12 mouse cellular contexts compared by ENCODE assay signal in the genomic region with DNA sequence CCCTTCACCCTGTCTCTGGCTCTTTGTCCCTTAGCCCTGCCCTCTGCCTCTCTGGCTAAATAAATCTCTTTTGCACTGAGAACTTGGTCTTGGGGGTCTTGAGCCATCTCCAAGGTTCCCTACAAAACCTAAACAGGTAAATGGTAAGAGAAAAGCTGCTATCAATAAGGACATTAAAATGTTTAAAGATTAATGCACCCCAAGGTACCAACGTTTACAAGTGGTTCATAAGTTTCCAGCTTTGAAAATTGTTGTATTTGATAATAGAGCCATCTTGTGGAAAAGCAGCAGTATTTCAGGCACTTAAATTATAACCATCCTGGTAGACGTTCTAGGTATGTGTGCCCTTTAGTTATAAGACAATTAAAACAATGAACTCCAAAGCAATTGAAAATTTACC. TPM values are rescaled to one million over a fixed set of nuclear protein-coding genes. Genes with fewer than 3 reads are reported as not detected.
DNase-seq lines count a peak whose midpoint lies in the region; ATAC-seq and TF ChIP-seq lines count a peak whose summit lies in the region.
"Had no signal": no experiment of that assay in that cellular context is flagged by ENCODE, and none has a peak within 500 bp of the region (broad histone marks: within the 10 kb centered on the region; RNA-seq: fewer than 3 reads in every experiment).

No protein-coding gene starts in this region.

- H3K36me3 ChIP-seq in forebrain, embryonic 14.5 days (ENCODE audit: control insufficient read depth, insufficient read depth, low read length): no peaks in the 10 kb centered on the region
- H3K36me3 ChIP-seq in forebrain, embryonic 11.5 days (ENCODE audit: control insufficient read depth, insufficient read depth, low read length): no peaks in the 10 kb centered on the region
- H3K36me3 ChIP-seq in limb, embryonic 14.5 days (ENCODE audit: control insufficient read depth, insufficient read depth, low read length): no peaks in the 10 kb centered on the region
- no peaks in the 10 kb centered on the region for H3K36me3 ChIP-seq in limb, embryonic 10.5 days
- no peaks in the 10 kb centered on the region for H3K36me3 ChIP-seq in liver, embryonic 14.5 days (replicated peaks; ENCODE audit: control insufficient read depth, insufficient read depth, low read depth)
- H3K36me3 ChIP-seq: midbrain, embryonic 10.5 days had no signal

- TF ChIP-seq POLR2A in limb, embryonic 14.5 days (IDR thresholded peaks at IDR 0.05; ENCODE audit: borderline replicate concordance, extremely low read depth, insufficient read depth, insufficient read length): no peak

- TF ChIP-seq EP300 in liver, embryonic 14.5 days (IDR thresholded peaks at IDR 0.05; ENCODE audit: low read depth): no peak

- peak; percentile 74 for DNase-seq in forebrain, embryonic 14.5 days (ENCODE audit: low spot score)
- no peak for DNase-seq in forebrain, embryonic 11.5 days (ENCODE audit: low spot score)
- DNase-seq in limb, embryonic 14.5 days (ENCODE audit: low spot score): peak; percentile 57
- no peak for DNase-seq in limb, embryonic 10.5 days (ENCODE audit: low spot score)
- peak; percentile 14 for DNase-seq in MEL-GATA-1-ER (ENCODE audit: extremely low read depth, low read depth)
- DNase-seq in liver, embryonic 14.5 days (ENCODE audit: low read depth in 3 of 3, low spot score in 3 of 3): no peak
- DNase-seq in urinary bladder, postnatal 36 days (ENCODE audit: low spot score in 2 of 2): no peak
- no peak for DNase-seq in urinary bladder, postnatal 25 days (ENCODE audit: low spot score)
- DNase-seq: layer of hippocampus, postnatal 36 days; right cerebral cortex, postnatal 4 days had no signal

- H3K9ac ChIP-seq in forebrain, embryonic 14.5 days (ENCODE audit: low read length): no peak overlapping the region
- no peak overlapping the region for H3K9ac ChIP-seq in forebrain, embryonic 11.5 days (ENCODE audit: low read length)
- no peak overlapping the region for H3K9ac ChIP-seq in limb, embryonic 14.5 days (ENCODE audit: low read depth, low read length, severe bottlenecking)
- no peak overlapping the region for H3K9ac ChIP-seq in liver, embryonic 14.5 days (replicated peaks)

- TF ChIP-seq CTCF in liver, embryonic 14.5 days (IDR thresholded peaks at IDR 0.05; ENCODE audit: low read depth): peak; percentile 23; the same call in 1 of the 2 replicates

- 0 out of 2 replicates have a peak, but pooled peaks cover 6% of the 10 kb centered on the region for H3K9me3 ChIP-seq in forebrain, embryonic 14.5 days (replicated peaks; ENCODE audit: control insufficient read depth, low read length)
- no peaks in the 10 kb centered on the region; the same call in 1 of the 2 replicates for H3K9me3 ChIP-seq in forebrain, embryonic 11.5 days (ENCODE audit: control insufficient read depth, low read length)
- H3K9me3 ChIP-seq in limb, embryonic 14.5 days (ENCODE audit: control insufficient read depth, low read length): no peaks in the 10 kb centered on the region
- no peaks in the 10 kb centered on the region for H3K9me3 ChIP-seq in limb, embryonic 10.5 days (replicated peaks)
- no peaks in the 10 kb centered on the region for H3K9me3 ChIP-seq in liver, embryonic 14.5 days (ENCODE audit: control insufficient read depth, low read length)
- H3K9me3 ChIP-seq: midbrain, embryonic 10.5 days had no signal

- no peak overlapping the region for H3K27ac ChIP-seq in forebrain, embryonic 14.5 days (ENCODE audit: low read depth, low read length)
- H3K27ac ChIP-seq in forebrain, embryonic 11.5 days (ENCODE audit: low read depth, low read length): no peak overlapping the region
- no peak overlapping the region for H3K27ac ChIP-seq in limb, embryonic 14.5 days (replicated peaks; ENCODE audit: low read depth, low read length)
- H3K27ac ChIP-seq in limb, embryonic 10.5 days: no peak overlapping the region
- H3K27ac ChIP-seq in liver, embryonic 14.5 days: no peak overlapping the region
- H3K27ac ChIP-seq: midbrain, embryonic 10.5 days had no signal

- H3K27me3 ChIP-seq in forebrain, embryonic 14.5 days (replicated peaks; ENCODE audit: control insufficient read depth, insufficient read depth, low read length): no peaks in the 10 kb centered on the region
- H3K27me3 ChIP-seq in forebrain, embryonic 11.5 days (ENCODE audit: control insufficient read depth, insufficient read depth, low read length): no peaks in the 10 kb centered on the region
- no peaks in the 10 kb centered on the region for H3K27me3 ChIP-seq in limb, embryonic 14.5 days (ENCODE audit: control insufficient read depth, insufficient read depth, low read length)
- no peaks in the 10 kb centered on the region for H3K27me3 ChIP-seq in limb, embryonic 10.5 days (ENCODE audit: low read depth, poor library complexity, severe bottlenecking)
- H3K27me3 ChIP-seq in liver, embryonic 14.5 days (ENCODE audit: control insufficient read depth, insufficient read depth, low read length): no peaks in the 10 kb centered on the region

- H3K4me1 ChIP-seq in forebrain, embryonic 14.5 days (ENCODE audit: control insufficient read depth, insufficient read depth, low read length): no peaks in the 10 kb centered on the region
- H3K4me1 ChIP-seq in forebrain, embryonic 11.5 days (replicated peaks; ENCODE audit: control insufficient read depth, insufficient read depth, low read length): no peaks in the 10 kb centered on the region
- no peaks in the 10 kb centered on the region for H3K4me1 ChIP-seq in limb, embryonic 14.5 days (ENCODE audit: control insufficient read depth, insufficient read depth, low read length)
- no peaks in the 10 kb centered on the region for H3K4me1 ChIP-seq in limb, embryonic 10.5 days
- H3K4me1 ChIP-seq in liver, embryonic 14.5 days (replicated peaks; ENCODE audit: control insufficient read depth in 2 of 2, insufficient read depth in 2 of 2, low read length in 1 of 2): no peaks in the 10 kb centered on the region

- 8% methylated on average over 2 of the region's 2 CpGs for WGBS in forebrain, embryonic 14.5 days
- 12% methylated on average over 2 of the region's 2 CpGs for WGBS in forebrain, embryonic 11.5 days
- WGBS in limb, embryonic 14.5 days: 3% methylated on average over 2 of the region's 2 CpGs
- WGBS in limb, embryonic 10.5 days: 14% methylated on average over 2 of the region's 2 CpGs
- 6% methylated on average over 2 of the region's 2 CpGs for WGBS in liver, embryonic 14.5 days (ENCODE audit: insufficient replicate concordance)

- H3K4me3 ChIP-seq in forebrain, embryonic 14.5 days (ENCODE audit: low read depth, low read length): no peak overlapping the region
- no peak overlapping the region for H3K4me3 ChIP-seq in forebrain, embryonic 11.5 days (ENCODE audit: low read depth, low read length)
- no peak overlapping the region for H3K4me3 ChIP-seq in limb, embryonic 14.5 days (replicated peaks; ENCODE audit: low read length)
- no peak overlapping the region for H3K4me3 ChIP-seq in limb, embryonic 10.5 days
- no peak overlapping the region for H3K4me3 ChIP-seq in liver, embryonic 14.5 days (ENCODE audit: insufficient read depth in 1 of 2, low read depth in 2 of 2, low read length in 2 of 2)
- H3K4me3 ChIP-seq: erythroblast, embryonic 14.5 days; midbrain, embryonic 10.5 days had no signal

- no peak; the same call in 1 of the 2 replicates for ATAC-seq in forebrain, embryonic 14.5 days
- no peak for ATAC-seq in forebrain, embryonic 11.5 days (replicated peaks; ENCODE audit: low FRiP score)
- ATAC-seq in limb, embryonic 14.5 days (ENCODE audit: low FRiP score, low read depth): peak; percentile 23; the same call in 1 of the 2 replicates
- ATAC-seq in liver, embryonic 14.5 days (ENCODE audit: insufficient read depth): no peak

- no peak overlapping the region for H3K4me2 ChIP-seq in forebrain, embryonic 14.5 days (ENCODE audit: low read length)
- no peak overlapping the region for H3K4me2 ChIP-seq in forebrain, embryonic 11.5 days (ENCODE audit: low read depth, low read length, severe bottlenecking)
- no peak overlapping the region for H3K4me2 ChIP-seq in limb, embryonic 14.5 days (replicated peaks; ENCODE audit: low read depth, low read length, severe bottlenecking)
- no peak overlapping the region for H3K4me2 ChIP-seq in liver, embryonic 14.5 days (ENCODE audit: low read depth)

RNA-seq across cellular contexts. Expression of gene Gpr135, which starts 23.4 kb away (rescaled TPM):
- 3.0 and 4.1 TPM in 2 replicates for polyA plus RNA-seq in forebrain, embryonic 14.5 days (2014; fragmentation: Nextera tagmentation; extraction: Ambion mirVana)
- polyA plus RNA-seq in forebrain, embryonic 11.5 days (2014; fragmentation: Nextera tagmentation; extraction: Ambion mirVana): 0.68 and 0.76 TPM in 2 replicates
- polyA plus RNA-seq in limb, embryonic 14.5 days (2012; rRNA removed): 4.9 and 6.7 TPM in 2 replicates
- 0.87 and 1.3 TPM in 2 replicates for polyA plus RNA-seq in limb, embryonic 14.5 days (2014; fragmentation: Nextera tagmentation; extraction: Ambion mirVana)
- 0.23 and 0.24 TPM in 2 replicates for polyA plus RNA-seq in limb, embryonic 10.5 days (2016; fragmentation: Nextera tagmentation; extraction: Ambion mirVana)
- 0.49 and 0.55 TPM in 2 replicates for polyA plus RNA-seq in liver, embryonic 14.5 days (2012; rRNA removed)
- 0.13 TPM in 2 replicates for polyA plus RNA-seq in liver, embryonic 14.5 days (2014; fragmentation: Nextera tagmentation; extraction: Ambion mirVana)
- polyA plus RNA-seq: erythroblast, embryonic 14.5 days had no signal

RNA-seq across cellular contexts. Expression of gene L3hypdh, which starts 37.7 kb away (rescaled TPM):
- polyA plus RNA-seq in forebrain, embryonic 14.5 days (2014; fragmentation: Nextera tagmentation; extraction: Ambion mirVana): 9.5 and 10.4 TPM in 2 replicates
- 7.4 and 8.3 TPM in 2 replicates for polyA plus RNA-seq in forebrain, embryonic 11.5 days (2014; fragmentation: Nextera tagmentation; extraction: Ambion mirVana)
- polyA plus RNA-seq in limb, embryonic 14.5 days (2012; rRNA removed): 26.8 and 31.8 TPM in 2 replicates
- polyA plus RNA-seq in limb, embryonic 14.5 days (2014; fragmentation: Nextera tagmentation; extraction: Ambion mirVana): 20.5 and 21.4 TPM in 2 replicates
- polyA plus RNA-seq in limb, embryonic 10.5 days (2016; fragmentation: Nextera tagmentation; extraction: Ambion mirVana): 7.4 and 9.9 TPM in 2 replicates
- 5.2 and 5.7 TPM in 2 replicates for polyA plus RNA-seq in liver, embryonic 14.5 days (2012; rRNA removed)
- 6.0 and 7.0 TPM in 2 replicates for polyA plus RNA-seq in liver, embryonic 14.5 days (2014; fragmentation: Nextera tagmentation; extraction: Ambion mirVana)
- polyA plus RNA-seq: erythroblast, embryonic 14.5 days had no signal

RNA-seq across cellular contexts. Expression of gene Jkamp, which starts 37.9 kb away (rescaled TPM):
- 85.2 and 87.1 TPM in 2 replicates for polyA plus RNA-seq in forebrain, embryonic 14.5 days (2014; fragmentation: Nextera tagmentation; extraction: Ambion mirVana)
- polyA plus RNA-seq in forebrain, embryonic 11.5 days (2014; fragmentation: Nextera tagmentation; extraction: Ambion mirVana): 59.9 and 67.3 TPM in 2 replicates
- polyA plus RNA-seq in limb, embryonic 14.5 days (2012; rRNA removed): 67.3 and 96.9 TPM in 2 replicates
- 63.3 and 66.3 TPM in 2 replicates for polyA plus RNA-seq in limb, embryonic 14.5 days (2014; fragmentation: Nextera tagmentation; extraction: Ambion mirVana)
- polyA plus RNA-seq in limb, embryonic 10.5 days (2016; fragmentation: Nextera tagmentation; extraction: Ambion mirVana): 67.5 and 69.6 TPM in 2 replicates
- 10.5 and 12.8 TPM in 2 replicates for polyA plus RNA-seq in liver, embryonic 14.5 days (2012; rRNA removed)
- 12.8 and 13.3 TPM in 2 replicates for polyA plus RNA-seq in liver, embryonic 14.5 days (2014; fragmentation: Nextera tagmentation; extraction: Ambion mirVana)

Comparison
In these comparisons a context has a peak if more than half of its experiments do, and no peak if none do; other contexts are left out.
1. DNase-seq: peak in forebrain, embryonic 14.5 days (single experiment), limb, embryonic 14.5 days (single experiment) and MEL-GATA-1-ER (single experiment); none in forebrain, embryonic 11.5 days (single experiment), limb, embryonic 10.5 days (single experiment), liver, embryonic 14.5 days (0 of 3), urinary bladder, postnatal 36 days (0 of 2) and urinary bladder, postnatal 25 days (single experiment).